Mouse (Mus musculus): ENCODE results near the gene Gbp2. TPM values are rescaled to one million over a fixed set of nuclear protein-coding genes. Genes with fewer than 3 reads are reported as not detected.
"Not testable (repeated sequence)": the region's sequence is repeated elsewhere in the genome, so short reads cannot be mapped to it uniquely, and the experiment has no call there.

Gene Gbp2
- total RNA-seq (2021): 10 to 100 TPM; 11.5 to 24.6 TPM
- long read RNA-seq, experiment 1, transcript Gbp2-201 (11 exons, 2,516 nt): major isoform, 40 of 47 reads
- long read RNA-seq, experiment 1, partial matches to known transcripts: 2 of 47 reads
- long read RNA-seq, experiment 1, other reads (novel, unspliced or antisense): 5 of 47 reads
- long read RNA-seq, experiment 2, transcript Gbp2-201 (11 exons, 2,516 nt): major isoform, 10 of 11 reads
- long read RNA-seq, experiment 2, partial matches to known transcripts: 1 of 11 reads
- long read RNA-seq, experiment 2, other reads (novel, unspliced or antisense): 0 of 11 reads

DNA sequence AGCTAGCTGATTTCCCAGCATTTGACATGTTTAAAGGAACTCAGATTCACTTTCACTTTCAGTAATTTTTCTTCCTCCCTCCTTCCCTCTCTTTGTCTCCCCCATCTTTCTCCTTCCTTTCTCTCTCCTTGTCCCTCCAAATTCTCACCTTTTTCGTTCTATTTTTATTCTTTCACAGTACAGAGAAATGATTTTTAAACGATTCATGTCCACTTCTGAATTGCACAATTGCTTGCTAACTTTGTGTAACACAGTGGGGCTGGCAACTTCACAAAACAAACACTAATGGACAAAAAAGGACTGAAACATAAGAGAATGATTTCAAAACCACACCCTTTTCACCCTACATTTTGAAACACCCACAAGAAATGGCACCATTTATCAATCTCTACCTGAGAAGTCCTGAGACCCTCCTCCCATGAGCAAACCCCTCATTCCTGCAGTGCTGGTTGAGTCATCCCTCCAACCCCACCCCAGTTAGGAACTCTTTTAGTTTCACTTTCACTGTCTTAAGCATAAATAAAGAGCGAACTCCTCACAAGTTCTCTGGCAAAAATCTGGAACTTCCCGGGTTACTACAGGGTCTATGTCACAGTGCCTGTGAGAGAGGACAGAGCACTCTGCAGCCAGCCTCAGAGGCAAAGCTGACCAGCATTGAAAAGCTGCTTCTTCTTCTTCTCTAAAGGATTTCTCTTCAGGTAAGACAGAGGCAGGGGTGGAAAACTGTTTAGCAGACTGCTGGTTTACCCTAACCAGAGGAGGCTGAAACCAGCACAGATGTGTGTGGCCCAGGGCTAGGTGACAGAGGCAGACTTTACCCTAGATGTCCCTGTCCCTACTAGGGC lies at the start of gene Gbp2:
Gbp2 (plus strand) TSS at position 492 of the 845 bp plus-strand sequence.
- peak; percentile 79 to 80 for DNase-seq

DNA sequence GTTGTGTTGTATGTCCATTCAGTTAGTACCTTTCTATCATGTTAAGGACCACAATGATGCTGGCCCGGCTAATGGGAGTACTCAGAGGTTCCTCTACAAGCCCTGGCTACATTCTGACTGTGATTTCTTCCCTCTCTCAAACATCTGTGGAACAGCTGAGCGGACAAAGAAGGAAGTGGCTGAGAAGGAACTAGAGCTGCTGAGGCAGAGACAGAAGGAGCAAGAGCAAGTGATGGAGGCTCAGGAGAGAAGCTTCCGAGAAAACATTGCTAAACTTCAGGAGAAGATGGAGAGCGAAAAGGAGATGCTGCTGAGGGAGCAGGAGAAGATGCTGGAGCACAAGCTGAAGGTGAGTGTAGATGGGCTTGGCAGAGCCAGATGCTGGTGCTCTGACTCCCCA lies 49.7 kb upstream of the Gbp2 start:
- DNase-seq: no peak

DNA sequence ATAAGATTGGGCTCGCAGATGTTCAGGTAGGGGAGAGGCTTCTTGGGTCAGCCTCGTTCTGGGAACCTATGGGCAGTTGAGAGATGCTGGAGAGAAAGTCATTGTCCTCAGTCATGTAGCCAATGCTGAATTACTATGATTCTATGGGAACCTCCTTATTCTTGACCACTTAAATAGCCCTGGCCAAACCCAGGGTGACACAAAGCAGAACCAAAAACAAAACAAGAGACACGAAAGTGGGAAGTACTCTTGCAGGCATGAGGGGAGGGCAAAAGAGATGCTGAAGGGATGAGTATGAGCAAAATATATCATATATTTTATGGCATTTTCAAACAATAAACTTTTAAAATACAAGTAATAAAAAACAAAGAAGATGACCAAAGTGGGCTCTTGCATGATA lies 43.3 kb upstream of the Gbp2 start:
- no peak for DNase-seq

DNA sequence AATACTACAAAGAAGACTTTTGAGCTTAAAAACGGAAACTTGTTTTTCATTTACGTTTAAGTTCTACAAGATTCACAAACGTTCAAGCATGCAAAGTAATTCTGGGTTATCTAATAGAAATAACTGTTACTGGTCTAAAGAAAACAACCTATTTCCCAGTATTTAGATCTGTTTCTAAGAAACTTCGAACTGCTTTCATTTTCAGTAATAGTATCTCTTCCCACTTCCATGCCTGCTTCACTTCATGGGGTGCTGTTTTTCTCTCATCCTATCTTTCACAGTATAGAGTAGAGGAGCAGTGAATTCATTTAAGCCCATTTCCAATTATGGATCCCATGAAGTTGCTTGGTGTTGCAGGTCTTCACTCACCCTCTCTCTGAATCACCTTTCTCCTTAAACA lies 42.1 kb upstream of the Gbp2 start:
- no peak for DNase-seq

DNA sequence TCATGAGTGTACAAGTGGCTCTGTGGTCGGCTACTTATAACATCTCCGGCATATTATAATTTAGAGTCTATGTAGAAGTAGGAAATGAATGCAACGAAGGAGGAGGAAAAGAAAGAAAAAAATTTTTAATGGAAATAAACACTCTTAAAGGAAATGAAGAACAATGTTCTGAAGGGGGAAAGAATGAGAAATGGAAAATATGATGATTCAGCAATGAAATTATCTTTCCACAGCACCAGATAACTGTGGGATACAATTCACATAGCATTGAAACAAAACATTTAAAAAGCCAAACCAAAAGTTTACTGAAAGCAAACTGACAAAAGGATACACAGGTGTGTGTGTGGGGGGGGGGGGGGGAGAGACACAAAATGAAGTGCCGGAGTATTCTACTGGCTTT lies 37.3 kb upstream of the Gbp2 start:
- DNase-seq: no peak

DNA sequence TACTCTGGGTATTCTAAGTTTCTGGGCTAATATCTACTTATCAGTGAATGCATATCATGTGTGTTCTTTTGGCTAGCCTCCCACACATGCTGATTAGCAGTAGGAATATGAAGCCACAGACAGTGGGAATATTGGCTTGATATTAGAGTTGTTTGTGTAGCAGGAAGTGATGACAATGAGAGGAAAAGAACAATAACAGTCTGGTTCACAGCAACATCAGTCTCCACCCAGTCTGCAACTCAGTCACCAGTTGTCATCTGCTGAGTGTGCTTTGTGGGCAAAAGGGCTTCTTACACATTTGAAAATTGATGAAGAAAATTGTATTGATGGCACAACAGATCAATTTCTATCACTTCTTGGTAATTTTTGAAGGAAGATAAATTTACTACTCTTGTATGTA lies 33.0 kb upstream of the Gbp2 start:
- peak in 1 of 2 experiments; percentile 27 for DNase-seq

DNA sequence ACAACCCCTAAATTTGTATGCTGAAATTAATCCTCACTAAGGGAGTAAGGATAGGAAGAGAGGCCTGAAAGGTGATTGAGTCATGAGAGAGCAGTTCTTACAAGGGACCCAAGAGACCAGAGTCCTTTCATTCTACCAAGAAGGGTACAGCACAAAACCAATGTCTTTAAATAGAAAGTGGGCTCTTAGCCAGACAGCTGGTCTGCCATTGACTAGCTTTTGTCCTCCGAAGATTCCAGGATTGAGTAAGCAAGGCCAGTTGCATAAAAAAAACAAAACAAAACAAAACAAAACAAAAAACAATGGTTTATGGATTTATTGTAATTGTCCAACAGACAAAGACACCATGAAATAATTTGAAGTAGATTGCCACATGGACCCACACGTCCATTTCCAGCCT lies 31.5 kb upstream of the Gbp2 start:
- DNase-seq: peak in 1 of 2 experiments; percentile 23

DNA sequence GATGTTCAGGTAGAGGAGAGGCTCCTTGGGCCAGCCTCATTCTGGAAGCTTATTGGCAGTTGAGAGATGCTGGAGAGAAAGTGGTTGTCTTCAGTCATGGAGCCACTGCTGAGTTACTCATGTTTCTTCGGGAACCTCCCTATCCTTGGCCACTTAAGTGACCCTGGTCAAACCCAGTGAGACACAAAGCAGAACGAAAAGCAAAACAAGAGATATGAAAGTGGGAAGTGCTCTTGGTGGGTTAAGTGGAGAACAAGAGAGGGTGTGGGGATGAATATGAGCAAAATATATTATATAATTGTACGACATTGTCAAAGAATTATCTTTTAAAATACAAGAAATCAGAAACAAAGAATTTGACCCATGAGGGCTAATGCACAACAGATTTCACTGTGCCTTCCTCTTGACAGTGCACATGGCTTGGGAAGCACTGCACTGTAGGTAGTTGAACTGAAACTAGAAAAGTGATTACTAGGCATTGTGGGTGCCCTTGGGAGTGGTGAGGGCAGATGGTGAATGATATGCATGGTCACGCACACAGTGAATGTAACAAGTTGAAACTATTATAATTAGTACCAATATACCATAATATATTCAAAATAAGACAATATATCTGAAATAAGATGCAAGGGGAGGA lies 29.9 kb upstream of the Gbp2 start:
- DNase-seq: peak in 1 of 2 experiments; percentile 10

DNA sequence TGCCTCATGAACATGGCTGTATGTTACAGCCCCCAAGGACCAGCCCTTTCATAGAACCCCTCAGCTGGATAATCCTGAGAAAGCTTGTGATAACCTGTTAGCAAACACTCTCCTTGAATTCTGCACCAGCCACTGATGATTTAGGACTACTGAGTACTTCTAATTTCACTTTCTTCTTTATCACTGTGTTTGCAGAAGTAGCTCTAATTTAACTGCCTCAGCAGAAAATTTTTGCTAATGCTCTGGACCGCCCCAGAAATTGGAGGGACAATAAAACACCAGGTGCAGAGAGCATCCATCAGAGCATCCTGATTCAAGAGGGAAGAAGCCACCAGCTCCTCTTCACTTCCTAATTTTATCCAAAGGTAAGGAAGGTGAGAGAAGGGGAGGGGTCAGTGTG lies 25.9 kb upstream of the Gbp2 start, which contains the start of gene Gbp2b:
Gbp2b (plus strand) TSS at position 301 of the 400 bp plus-strand sequence.
- DNase-seq: no peak

DNA sequence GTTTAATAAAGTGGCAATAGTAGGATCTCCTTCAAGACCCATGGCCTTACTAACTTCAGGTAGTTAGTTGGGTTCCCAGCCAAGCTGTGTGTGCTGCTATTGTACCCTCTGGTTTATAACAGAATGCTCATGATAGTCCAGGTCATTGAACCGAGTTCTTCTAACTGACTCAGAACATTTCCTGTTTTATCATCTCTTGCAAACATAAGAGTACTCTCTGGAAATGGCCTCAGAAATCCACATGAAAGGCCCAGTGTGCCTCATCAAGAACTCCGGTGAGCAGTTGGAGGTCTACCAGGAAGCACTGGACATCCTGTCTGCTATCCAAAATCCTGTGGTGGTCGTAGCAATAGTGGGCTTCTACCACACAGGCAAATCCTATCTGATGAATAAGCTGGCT lies 22.5 kb upstream of the Gbp2 start:
- DNase-seq: no peak

DNA sequence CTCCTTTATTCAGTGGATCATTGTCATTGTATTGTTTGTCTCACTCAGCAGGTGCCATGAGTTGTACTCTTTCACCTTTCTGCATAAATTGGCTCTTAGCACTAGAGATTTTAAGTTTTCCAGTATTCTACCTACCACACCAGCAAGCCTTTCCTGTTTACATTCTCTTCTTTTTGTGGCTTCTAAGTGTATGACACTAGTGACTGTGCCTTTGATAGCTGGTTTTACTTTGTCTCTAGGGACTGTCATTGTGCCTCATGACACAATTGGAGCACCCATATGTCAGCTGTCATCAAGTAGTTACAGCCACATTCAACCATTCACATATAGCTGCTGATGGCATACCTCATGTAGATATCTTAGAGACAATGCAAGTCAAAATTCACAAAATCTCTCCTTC lies 18.7 kb upstream of the Gbp2 start:
- DNase-seq: no peak

DNA sequence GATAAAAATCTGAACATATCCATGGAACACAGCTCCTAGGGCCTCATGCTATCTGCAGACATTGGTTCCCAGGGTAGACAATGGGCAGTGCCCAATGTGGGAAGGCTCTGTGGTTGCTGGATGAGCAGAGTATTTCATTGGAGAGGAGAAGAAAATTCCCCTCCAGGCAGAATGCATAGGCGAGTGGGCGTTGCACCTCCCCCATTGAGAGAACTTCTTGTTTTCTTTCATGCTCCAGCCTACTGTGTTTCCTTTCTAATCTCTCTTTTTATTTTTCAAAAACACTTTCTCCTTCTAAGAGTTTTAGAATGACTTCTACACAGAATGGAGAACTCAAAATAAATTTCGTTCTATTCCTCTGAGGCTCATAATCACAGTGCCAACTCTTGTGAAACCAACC lies 1.7 kb upstream of the Gbp2 start:
- no peak for DNase-seq

DNA sequence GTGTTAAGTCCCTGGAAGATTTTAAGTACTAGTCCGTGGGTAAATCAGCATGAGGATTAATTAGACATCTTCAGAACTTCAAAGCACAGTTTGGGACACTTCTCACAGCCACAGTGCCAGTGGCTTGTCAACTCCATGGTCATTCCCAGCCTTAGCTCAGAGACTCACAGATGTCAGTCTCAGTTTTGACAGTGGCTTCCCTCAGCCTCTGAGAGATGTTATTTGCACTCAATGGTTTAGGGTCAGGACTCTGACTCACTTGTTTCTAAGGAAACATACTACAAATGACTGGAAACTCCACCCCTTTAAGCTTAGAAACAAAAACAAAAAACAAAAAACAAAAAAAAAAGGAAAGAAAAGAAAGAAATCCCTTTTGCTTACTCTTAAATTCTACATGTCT lies 796 bp upstream of the Gbp2 start:
- DNase-seq: peak; percentile 20 to 48

DNA sequence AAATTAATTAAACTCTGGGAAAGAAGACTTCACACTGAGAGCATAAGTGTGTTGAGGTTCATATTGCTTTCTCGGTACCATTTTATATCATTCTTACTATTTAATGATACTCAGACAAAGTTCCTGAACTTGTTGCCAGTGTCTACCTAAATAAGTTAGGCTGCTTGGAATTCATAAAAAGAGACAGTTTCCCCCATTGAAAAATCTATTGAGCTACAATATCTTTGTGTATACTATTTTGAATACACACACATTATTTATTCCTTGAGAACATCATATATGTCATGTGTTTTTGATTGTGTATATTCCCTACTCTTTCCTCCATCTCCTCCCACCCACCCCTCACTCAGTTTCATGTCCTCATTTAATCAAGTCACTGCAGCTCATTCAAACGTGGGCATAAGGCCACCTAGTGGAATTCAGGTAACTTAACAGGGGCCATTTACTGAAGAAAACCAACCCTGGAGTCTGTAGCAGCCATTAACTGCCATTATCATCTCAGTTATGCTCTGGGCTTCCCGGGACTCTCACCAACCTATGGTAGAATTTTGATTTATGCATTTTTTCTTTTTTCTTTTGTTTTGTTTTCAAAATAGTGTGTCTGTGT lies 657 bp downstream of the Gbp2 start:
- peak; percentile 41 to 42 for DNase-seq

DNA sequence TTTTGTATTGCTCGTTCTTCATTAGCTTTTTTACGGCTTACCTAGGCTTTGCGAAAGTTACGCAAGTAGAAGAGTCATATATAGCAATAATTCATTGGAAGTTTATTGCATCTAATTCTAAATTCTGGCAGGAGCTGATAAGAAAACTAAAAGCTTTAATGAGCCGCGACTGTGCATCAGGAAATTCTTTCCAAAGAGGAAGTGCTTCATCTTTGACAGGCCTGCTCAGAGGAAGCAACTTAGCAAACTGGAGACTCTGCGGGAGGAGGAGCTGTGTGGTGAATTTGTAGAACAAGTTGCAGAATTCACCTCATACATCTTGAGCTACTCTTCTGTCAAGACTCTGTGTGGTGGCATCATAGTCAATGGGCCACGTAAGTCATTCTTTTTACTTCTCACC lies 10.0 kb downstream of the Gbp2 start:
- DNase-seq: no peak

DNA sequence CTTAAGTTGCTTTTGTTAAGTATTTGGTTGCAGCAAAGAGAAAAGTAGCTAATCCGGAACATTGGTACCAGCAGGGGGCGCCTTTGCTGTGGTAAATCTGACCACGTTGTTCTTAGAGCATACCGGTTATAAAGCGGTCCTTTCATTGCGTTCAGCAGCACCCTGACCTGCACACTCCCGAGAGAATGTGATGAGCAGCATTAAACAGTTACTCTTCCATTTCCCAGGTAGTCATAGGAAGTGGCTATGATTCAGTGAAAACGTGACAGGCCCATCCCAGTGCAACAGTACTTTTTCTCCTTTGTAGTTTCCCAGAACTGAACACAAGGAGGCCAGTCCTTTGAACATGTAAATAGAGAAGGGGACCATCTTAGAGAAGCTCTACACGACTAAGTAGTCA lies 19.8 kb downstream of the Gbp2 start:
- peak; percentile 56 to 86 for DNase-seq

DNA sequence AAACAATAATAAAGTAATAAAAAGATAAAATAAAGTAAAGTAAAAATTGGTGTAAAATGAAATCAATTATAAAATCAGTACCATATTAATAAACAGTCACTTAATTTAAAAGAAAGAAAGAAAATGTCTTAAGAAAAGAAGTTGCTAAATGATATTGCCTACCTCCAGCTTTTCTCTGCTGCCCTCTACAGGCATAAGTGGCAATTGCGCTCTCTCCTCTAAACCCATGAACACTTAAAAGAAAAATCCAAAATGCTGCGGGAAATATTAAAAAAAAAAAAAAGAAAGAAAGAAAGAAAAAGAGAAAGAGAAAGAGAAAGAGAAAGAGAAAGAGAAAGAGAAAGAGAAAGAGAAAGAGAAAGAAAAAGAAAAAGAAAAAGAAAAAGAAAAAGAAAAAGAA lies 25.5 kb downstream of the Gbp2 start:
- peak; percentile 53 to 91 for DNase-seq

DNA sequence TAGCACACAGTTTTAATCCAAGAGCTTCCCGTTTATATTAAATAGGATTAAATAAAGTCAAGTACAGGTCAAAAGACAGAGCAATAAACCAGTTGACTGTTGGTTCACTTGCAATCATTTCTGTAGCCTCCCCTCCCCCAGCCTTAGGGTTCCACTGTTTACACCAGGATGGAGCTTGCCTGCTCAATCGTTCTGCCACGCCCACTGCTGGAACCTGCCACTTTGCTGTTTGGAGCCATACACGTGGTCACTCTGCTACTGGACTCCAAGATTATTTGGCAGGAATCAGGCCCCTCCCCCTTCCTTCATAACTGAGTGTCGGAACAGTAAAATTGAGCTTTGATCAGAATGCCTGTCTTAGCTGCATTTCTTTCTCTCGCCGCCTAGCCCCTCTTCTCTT lies 27.4 kb downstream of the Gbp2 start:
- DNase-seq: not testable (repeated sequence)

DNA sequence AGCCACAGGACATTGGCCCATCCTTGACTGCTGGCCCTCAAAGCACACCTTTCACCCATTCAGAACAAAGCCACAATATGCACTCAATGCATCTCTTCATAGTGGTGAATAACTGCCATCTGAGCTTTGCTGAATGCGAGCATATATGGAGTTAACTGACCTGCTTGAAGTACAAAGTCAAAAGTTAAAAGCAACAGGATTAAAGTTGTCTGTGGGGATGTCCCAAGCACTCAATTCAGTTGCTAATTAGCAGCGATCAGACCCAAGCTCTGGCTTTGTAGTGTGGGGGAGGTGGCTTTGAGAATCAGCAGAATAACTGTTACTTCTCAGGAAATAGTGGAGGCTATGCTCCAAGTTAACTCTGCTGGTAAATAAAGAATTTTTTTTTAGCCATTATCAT lies 29.8 kb downstream of the Gbp2 start:
- no peak for DNase-seq

DNA sequence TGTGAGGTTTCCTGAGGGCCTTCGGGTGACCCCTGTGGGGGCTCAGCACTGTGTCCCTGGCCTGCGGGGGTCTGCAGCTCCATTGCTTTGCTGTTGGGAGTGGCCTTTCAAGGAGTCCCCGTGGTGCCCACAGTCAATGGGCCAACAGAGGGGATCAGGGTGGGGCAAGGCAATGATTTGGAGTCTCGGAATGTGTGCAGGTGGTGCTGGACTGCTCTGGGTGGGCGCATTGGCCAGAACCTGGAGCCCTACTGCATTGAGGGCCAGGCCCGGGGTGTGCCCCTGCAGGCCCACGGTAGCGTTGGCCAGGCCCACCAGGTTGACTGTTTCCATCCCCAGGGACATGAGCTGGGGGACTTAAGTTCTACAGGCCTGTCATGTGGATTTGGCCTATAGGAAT lies 44.3 kb downstream of the Gbp2 start:
- DNase-seq: no peak

DNA sequence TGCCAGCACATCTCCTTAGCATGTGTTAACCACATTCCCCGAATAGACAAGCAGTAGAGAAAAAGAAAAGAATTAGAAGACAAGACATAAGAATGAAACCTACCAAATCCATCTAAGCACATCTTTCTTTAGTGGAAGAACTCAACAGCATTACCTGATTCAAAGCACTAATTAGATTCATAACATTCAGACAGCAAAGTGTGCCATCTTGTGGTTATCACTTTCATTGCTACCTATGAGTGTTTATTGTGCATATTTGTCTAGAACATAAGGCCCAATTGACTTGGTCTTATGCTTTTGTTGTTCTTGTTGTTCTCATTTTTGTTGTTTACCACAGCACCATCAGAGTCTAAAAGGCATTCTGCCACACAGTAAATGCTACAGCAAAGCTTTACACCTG lies 54.2 kb downstream of the Gbp2 start:
- DNase-seq: no peak
